Mouse (Mus musculus) A20 (cell line): ENCODE measurements around the gene Trim11.

Experiments used
- DNase-seq: peaks from one replicate; pipeline ENCODE4 v3.0.0-alpha.2; 2011; ENCODE audit warnings: low read depth, low spot score

The Trim11 gene

GRCm38 (mm10) chr11:58980381-58980990, 2.6 kb downstream of the Trim11 start:
- no peak for DNase-seq

GRCm38 (mm10) chr11:58981541-58982447, 3.9 kb downstream of the Trim11 start:
- peak; percentile 93 for DNase-seq

- peak; percentile 91 for DNase-seq
These were observed 4.7 kb downstream of the Trim11 start for GRCm38 (mm10) chr11:58982471-58983097.

- no peak for DNase-seq
These were observed 5.9 kb downstream of the Trim11 start for GRCm38 (mm10) chr11:58983691-58984341.

- no peak for DNase-seq
These were observed 6.8 kb downstream of the Trim11 start for GRCm38 (mm10) chr11:58984657-58985056.

- DNase-seq = no peak
These were observed 7.5 kb downstream of the Trim11 start for GRCm38 (mm10) chr11:58985299-58985917.

GRCm38 (mm10) chr11:58989166-58989565, 11.3 kb downstream of the Trim11 start:
- no peak for DNase-seq

GRCm38 (mm10) chr11:58990141-58990540, 12.2 kb downstream of the Trim11 start:
- DNase-seq = no peak

GRCm38 (mm10) chr11:58990794-58991193, 12.9 kb downstream of the Trim11 start:
- no peak for DNase-seq

- no peak for DNase-seq
These were observed 14.0 kb downstream of the Trim11 start for GRCm38 (mm10) chr11:58991911-58992310.

- peak; percentile 41 for DNase-seq
These were observed 15.3 kb downstream of the Trim11 start for GRCm38 (mm10) chr11:58993091-58993670.

GRCm38 (mm10) chr11:58994337-58994826, 16.5 kb downstream of the Trim11 start:
- DNase-seq = no peak

GRCm38 (mm10) chr11:58995061-58995806, 17.3 kb downstream of the Trim11 start:
- DNase-seq = no peak

- peak; percentile 20 for DNase-seq
These were observed 18.0 kb downstream of the Trim11 start for GRCm38 (mm10) chr11:58995807-58996370.

GRCm38 (mm10) chr11:58997541-58997940, 19.6 kb downstream of the Trim11 start:
- DNase-seq = no peak

GRCm38 (mm10) chr11:58999158-58999557, 21.3 kb downstream of the Trim11 start:
- no peak for DNase-seq

- no peak for DNase-seq
These were observed 21.9 kb downstream of the Trim11 start for GRCm38 (mm10) chr11:58999830-59000229.

- DNase-seq = no peak
These were observed 22.7 kb downstream of the Trim11 start for GRCm38 (mm10) chr11:59000635-59001034.

- no peak for DNase-seq
These were observed 24.6 kb downstream of the Trim11 start for GRCm38 (mm10) chr11:59002327-59003079.
